Mouse (Mus musculus) kidney, postnatal 0 days (tissue): ENCODE results near the gene Tmbim1. TPM values are rescaled to one million over a fixed set of nuclear protein-coding genes. Genes with fewer than 3 reads are reported as not detected.

Experiments
- ATAC-seq: fragments of 200-750 bp; cut with Nextera tagmentation; replicated peaks from 2 replicates; pipeline ENCODE4 v1.8.0; 2017; ENCODE audit warnings: low read depth, moderate number of reproducible peaks, moderate TSS enrichment, moderate library complexity; ENCODE audit not compliant: low FRiP score
- DNase-seq: peaks from one replicate; pipeline ENCODE4 v3.0.0-alpha.2; 2016; ENCODE audit warnings: low spot score
- H3K27ac ChIP-seq: fragments of 300-500 bp; sonication (generic); 2 replicates; pipeline ENCODE4 v1.5.1; 2014; ENCODE audit warnings: mild to moderate bottlenecking
- H3K27me3 ChIP-seq: fragments of 300-500 bp; sonication (generic); 2 replicates; pipeline ENCODE4 v1.6.1; 2014; ENCODE audit warnings: low read length, mixed read lengths; ENCODE audit not compliant: insufficient read depth
- H3K36me3 ChIP-seq: fragments of 300-500 bp; sonication (generic); 2 replicates; pipeline ENCODE4 v1.6.1; 2014; ENCODE audit warnings: low read length, mixed read lengths; ENCODE audit not compliant: insufficient read depth
- H3K4me1 ChIP-seq: fragments of 300-500 bp; sonication (generic); replicated peaks from 2 replicates; pipeline ENCODE4 v1.6.1; 2014; ENCODE audit warnings: antibody characterized with exemption, low read length, mixed read lengths; ENCODE audit not compliant: insufficient read depth
- H3K4me2 ChIP-seq: fragments of 300-500 bp; sonication (generic); 2 replicates; pipeline ENCODE4 v1.6.1; 2014; ENCODE audit warnings: mild to moderate bottlenecking, low read length, moderate library complexity, mixed read lengths
- H3K4me3 ChIP-seq: fragments of 300-500 bp; sonication (generic); replicated peaks from 2 replicates; pipeline ENCODE4 v1.5.1; 2014; ENCODE audit warnings: low read depth, low read length
- H3K9ac ChIP-seq: fragments of 300-500 bp; sonication (generic); 2 replicates; pipeline ENCODE4 v1.6.1; 2014; ENCODE audit warnings: low read depth, low read length
- H3K9me3 ChIP-seq: fragments of 300-500 bp; sonication (generic); replicated peaks from 2 replicates; pipeline ENCODE4 v1.6.1; 2016; ENCODE audit warnings: low read length, inconsistent platforms, mixed read lengths
- CTCF ChIP-seq: IDR thresholded peaks from 2 replicates; pipeline ENCODE4 v1.5.1; 2016; ENCODE audit warnings: antibody characterized with exemption, low read depth, mild to moderate bottlenecking, moderate library complexity
- WGBS: fragments of 180-500 bp; shearing (Covaris S2); extraction: QIAGEN DNeasy Blood & Tissue Kit; methylation state at CpG from one replicate; pipeline ENCODE4 v1.1.7; 2014; 5-methylcytosine and 5-hydroxymethylcytosine counted together
- polyA plus RNA-seq: library from polyadenylated mRNA; unstranded; fragments of >200 nt; fragmentation: Nextera tagmentation; extraction: Ambion mirVana; gene quantifications from 2 replicates; pipeline ENCODE4 v1.2.1, GENCODE M21; 2015

The Tmbim1 gene
- polyA plus RNA-seq, 1 experiment from 2014 or later: 27.8 TPM

GRCm38 (mm10) chr1:74314796-74315195 is 9.4 kb upstream of the Tmbim1 start:
- Histone ChIP-seq H3K36me3 (no peaks in the 10 kb centered on the region), H3K27ac (no peak overlapping the region), H3K27me3 (no peaks in the 10 kb centered on the region), H3K4me3 (no peak overlapping the region), H3K9me3 (no peaks in the 10 kb centered on the region), H3K4me1 (no peaks in the 10 kb centered on the region), H3K9ac (no peak overlapping the region), H3K4me2 (no peak overlapping the region)
- 84% methylated on average over 3 of the region's 3 CpGs for WGBS
- no peak for ATAC-seq
- DNase-seq: no peak
- no peak for TF ChIP-seq CTCF

- Histone ChIP-seq H3K9me3 (no peaks in the 10 kb centered on the region), H3K4me2 (no peak overlapping the region), H3K27me3 (no peaks in the 10 kb centered on the region), H3K9ac (no peak overlapping the region), H3K4me3 (no peak overlapping the region), H3K27ac (no peak overlapping the region), H3K36me3 (no peaks in the 10 kb centered on the region), H3K4me1 (no peaks in the 10 kb centered on the region)
- peak; percentile 95 for DNase-seq
- no peak for ATAC-seq
- WGBS: 2% methylated on average over 3 of the region's 3 CpGs
- TF ChIP-seq CTCF: peak; percentile 95
These were observed 7.7 kb upstream of the Tmbim1 start for GRCm38 (mm10) chr1:74313049-74313692.

GRCm38 (mm10) chr1:74309767-74310166 is 4.3 kb upstream of the Tmbim1 start:
- H3K4me1 ChIP-seq: no peaks in the 10 kb centered on the region
- H3K9me3 ChIP-seq: no peaks in the 10 kb centered on the region
- H3K4me2 ChIP-seq: no peak overlapping the region
- no peaks in the 10 kb centered on the region for H3K27me3 ChIP-seq
- no peak overlapping the region for H3K27ac ChIP-seq
- H3K36me3 ChIP-seq: no peaks in the 10 kb centered on the region
- WGBS: 13% methylated on average over 3 of the region's 3 CpGs
- no peak overlapping the region for H3K9ac ChIP-seq
- ATAC-seq (no peak), DNase-seq (no peak)
- TF ChIP-seq CTCF: no peak
- no peak overlapping the region for H3K4me3 ChIP-seq

GRCm38 (mm10) chr1:74308001-74308964 is 2.9 kb upstream of the Tmbim1 start:
- H3K9me3 ChIP-seq: no peaks in the 10 kb centered on the region
- H3K4me2 ChIP-seq: no peak overlapping the region
- no peak for TF ChIP-seq CTCF
- H3K4me3 ChIP-seq: no peak overlapping the region
- no peaks in the 10 kb centered on the region for H3K27me3 ChIP-seq
- H3K36me3 ChIP-seq: no peaks in the 10 kb centered on the region
- H3K9ac ChIP-seq: no peak overlapping the region
- ATAC-seq (no peak), DNase-seq (no peak)
- no peak overlapping the region for H3K27ac ChIP-seq
- H3K4me1 ChIP-seq: peaks cover 3% of the 10 kb centered on the region; the same call in 1 of the 2 replicates
- 68% methylated on average over 10 of the region's 10 CpGs for WGBS

GRCm38 (mm10) chr1:74307146-74307545 is 1.7 kb upstream of the Tmbim1 start:
- Histone ChIP-seq H3K9me3 (no peaks in the 10 kb centered on the region), H3K4me1 (peaks cover 13% of the 10 kb centered on the region), H3K4me2 (no peak overlapping the region), H3K27me3 (no peaks in the 10 kb centered on the region), H3K36me3 (no peaks in the 10 kb centered on the region), H3K4me3 (no peak overlapping the region), H3K27ac (no peak overlapping the region), H3K9ac (no peak overlapping the region)
- no peak for TF ChIP-seq CTCF
- ATAC-seq: no peak
- 100% methylated on average over 1 of the region's 1 CpGs for WGBS
- DNase-seq: no peak

- WGBS: 68% methylated on average over 4 of the region's 4 CpGs
- peaks cover 21% of the 10 kb centered on the region for H3K4me1 ChIP-seq
- TF ChIP-seq CTCF: no peak
- H3K9me3 ChIP-seq: no peaks in the 10 kb centered on the region
- no peak overlapping the region for H3K4me2 ChIP-seq
- H3K9ac ChIP-seq: no peak overlapping the region
- no peaks in the 10 kb centered on the region for H3K27me3 ChIP-seq
- H3K36me3 ChIP-seq: no peaks in the 10 kb centered on the region
- no peak overlapping the region for H3K4me3 ChIP-seq
- ATAC-seq (no peak), DNase-seq (no peak)
- H3K27ac ChIP-seq: no peak overlapping the region
These were observed 476 bp downstream of the Tmbim1 start for GRCm38 (mm10) chr1:74304946-74305345.
